Mouse (Mus musculus): Measurements from ENCODE around the gene Gm853.

DNA sequence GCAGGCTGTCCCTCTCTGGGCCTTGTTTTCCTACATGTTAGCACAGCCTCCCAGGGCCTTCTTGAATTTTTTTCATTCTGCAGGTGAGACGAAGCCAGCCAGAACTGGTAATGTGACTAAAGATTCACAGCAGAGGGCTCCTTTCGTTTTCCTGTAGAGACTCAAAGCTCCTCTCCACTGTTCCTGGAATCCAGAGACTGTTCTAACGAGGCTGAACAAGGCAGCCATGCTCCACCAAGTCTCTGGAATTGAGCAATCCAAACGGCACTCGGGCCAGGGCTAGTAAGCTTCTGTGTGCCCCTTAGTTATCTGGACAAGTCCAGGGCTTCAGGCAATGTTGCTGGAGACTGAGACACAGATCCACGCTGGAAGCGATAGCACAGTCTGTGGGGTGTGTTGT lies 44.7 kb downstream of the Gm853 start:
- TF ChIP-seq CTCF (IDR thresholded peaks at IDR 0.05) (no peak), EP300 (IDR thresholded peaks at IDR 0.05) (no peak)

All from lung, postnatal 0 days (tissue).